Mouse (Mus musculus): ENCODE measurements around the gene Rtn4r. TPM values are rescaled to one million over a fixed set of nuclear protein-coding genes. Genes with fewer than 3 reads are reported as not detected.
A peak's percentile ranks its signal among the peaks of the same experiment; 100 is the strongest.

The Rtn4r gene
- 100 to 1,000 TPM in 1 of 2 experiments, 10 to 100 TPM in 1; 96.1 to 105 TPM for total RNA-seq (2021)

GRCm38 (mm10) chr16:18127241-18127861, at the start of gene Rtn4r:
Rtn4r (plus strand) TSS chr16:18127642.
- DNase-seq: peak; percentile 71 to 72

DNA sequence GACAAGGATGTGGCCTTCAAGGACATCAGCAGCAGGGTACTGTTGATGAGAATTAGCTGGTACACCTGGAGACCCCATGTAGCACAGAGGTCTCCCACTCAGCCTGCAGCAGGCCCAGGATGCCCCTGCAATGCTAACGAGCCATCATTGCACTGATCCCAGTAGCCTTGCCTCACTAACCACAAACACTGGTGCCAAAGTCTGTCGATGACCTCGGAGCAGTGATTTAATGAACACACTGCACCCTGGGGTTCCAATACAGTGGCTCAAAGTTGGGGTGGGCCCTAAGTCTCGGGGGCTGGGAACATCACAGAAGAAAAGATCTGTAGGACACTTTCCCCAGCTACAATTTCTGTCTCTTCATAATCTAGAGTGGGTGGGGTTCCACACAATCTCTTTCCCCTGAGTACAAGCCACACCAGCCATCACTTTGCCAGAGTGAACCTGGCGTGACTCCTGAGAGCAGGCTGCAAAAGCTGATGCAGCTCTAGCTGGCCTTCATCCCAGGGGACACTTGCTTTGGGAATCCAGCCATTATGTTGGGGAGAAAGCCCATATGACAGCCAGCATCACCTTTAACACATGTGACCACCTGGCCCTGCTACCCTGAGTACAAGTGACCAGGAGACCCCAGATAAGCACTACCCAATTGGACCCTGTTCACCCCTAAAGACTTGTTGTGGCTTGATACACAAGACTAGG, 49.0 kb upstream of the Rtn4r start:
- DNase-seq: no peak

DNA sequence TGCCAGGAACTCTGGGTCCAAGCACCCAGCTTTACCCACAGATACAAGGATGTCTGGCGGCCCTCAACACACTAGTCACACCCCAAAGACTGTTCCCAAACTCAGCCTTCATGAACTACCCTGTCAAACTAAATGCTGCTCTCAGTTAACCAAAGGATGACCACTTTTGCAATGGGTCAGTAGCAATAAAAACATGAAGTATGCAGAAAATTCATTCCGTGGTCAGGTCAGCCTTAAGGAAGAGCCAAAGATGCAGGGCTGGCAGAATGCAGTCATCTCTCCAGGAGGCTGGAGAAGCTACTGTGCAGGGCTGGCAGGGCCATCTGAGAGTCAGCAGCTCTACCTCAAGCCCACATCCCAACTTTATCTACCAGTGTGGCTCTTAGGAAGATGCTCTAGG, 48.1 kb upstream of the Rtn4r start:
- no peak for DNase-seq

GRCm38 (mm10) chr16:18080171-18080570, 47.3 kb upstream of the Rtn4r start:
- DNase-seq: no peak

GRCm38 (mm10) chr16:18081149-18081827, 46.2 kb upstream of the Rtn4r start:
- DNase-seq: no peak

DNA sequence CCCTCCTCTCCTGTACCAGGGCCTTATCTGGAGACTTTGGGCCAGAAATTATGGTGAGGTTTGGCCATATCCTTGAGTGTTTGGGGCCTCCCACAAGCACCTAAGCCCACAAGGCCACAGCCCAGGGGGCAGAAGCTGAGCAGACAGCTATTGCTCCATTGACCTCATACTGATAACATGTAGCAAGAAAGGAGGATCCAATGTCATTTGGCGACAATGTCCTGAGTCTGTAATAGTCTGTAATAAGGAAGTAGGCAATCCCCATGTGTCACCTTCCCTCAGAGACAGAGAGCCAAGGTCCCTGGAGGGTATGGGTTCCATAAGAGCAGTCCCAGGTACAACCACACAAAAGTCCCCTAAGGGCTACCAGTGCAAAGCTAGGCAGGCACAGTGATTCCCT, 45.2 kb upstream of the Rtn4r start:
- no peak for DNase-seq

DNA sequence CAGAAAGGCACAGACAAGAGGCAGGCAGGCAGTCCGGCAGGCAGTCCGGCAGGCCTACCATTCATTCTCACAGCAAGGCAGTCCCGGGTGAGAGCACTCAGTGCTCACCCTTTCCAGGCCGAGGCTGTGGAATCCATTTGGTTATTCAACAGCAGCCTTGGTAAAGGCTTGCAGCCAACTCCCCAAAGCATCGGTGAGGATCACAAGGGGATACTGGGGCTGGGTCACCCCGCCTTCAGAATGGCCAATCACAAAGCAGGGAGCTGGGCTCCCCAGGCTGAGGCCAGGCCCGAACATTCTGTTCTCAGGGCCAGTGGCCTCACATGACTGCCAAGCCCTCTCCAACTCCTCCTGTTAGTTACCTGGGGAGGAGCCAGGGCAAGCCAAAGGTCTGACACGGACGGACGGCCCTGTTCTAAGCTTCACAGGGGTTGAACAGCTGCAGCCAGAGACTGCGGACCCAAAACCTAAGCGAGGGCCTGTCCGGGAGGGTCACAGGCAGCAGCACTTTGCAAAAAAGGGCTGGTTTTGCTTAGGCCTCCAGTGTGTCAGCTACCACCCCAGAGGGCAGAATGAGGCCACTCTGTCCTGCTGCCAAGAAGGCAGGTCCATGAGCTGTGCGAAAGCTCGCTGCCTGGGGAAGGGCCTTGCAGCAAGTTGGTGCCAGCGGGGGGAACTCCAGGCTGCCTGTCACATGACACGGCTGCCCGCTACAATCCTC, 44.1 kb upstream of the Rtn4r start:
- DNase-seq: peak; percentile 56 to 72

- no peak for DNase-seq
These were observed 43.2 kb upstream of the Rtn4r start for GRCm38 (mm10) chr16:18084262-18084661.

GRCm38 (mm10) chr16:18087101-18087500, 40.3 kb upstream of the Rtn4r start:
- DNase-seq: no peak

GRCm38 (mm10) chr16:18096348-18096747, 31.1 kb upstream of the Rtn4r start:
- DNase-seq: no peak

- DNase-seq: no peak
These were observed 24.6 kb upstream of the Rtn4r start for GRCm38 (mm10) chr16:18102816-18103215.

DNA sequence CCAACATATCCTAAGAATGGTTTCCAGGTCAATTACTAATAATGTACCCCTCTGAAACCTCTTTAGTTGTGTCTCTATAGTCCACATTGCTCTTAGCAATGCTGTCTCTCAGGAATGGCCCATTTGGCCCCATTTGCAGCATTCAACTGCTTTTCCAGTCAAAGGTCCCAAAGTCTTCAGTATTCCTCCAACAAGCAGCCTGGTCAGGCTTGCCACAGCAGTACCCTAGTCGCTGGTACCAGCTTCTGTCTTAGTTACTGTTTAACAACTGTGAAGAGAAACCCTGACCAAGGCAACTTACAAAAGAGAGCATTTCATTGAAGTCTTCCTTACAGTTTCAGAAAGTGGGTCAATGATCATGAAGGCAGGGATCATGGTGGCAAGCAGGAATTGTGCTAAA, 24.1 kb upstream of the Rtn4r start:
- DNase-seq: no peak

DNA sequence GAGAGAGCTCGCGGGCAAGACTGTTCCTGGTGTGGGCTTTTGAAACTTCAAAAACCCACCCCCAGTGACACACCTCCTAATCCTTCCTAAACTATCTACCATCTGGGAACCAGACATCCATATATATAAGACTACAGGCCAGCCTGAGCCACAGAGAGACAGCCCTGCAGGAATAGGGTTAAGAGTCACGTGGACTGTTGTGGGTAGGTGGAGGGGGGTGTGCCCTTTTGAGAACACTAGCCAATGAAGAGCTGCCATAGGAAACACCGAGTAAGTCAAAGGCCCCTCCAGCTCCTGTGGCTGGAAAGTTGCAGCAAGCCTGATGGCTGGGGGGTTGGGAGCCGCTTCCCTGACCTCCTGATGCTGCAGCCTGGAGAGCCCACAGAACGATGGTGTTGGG, 23.6 kb upstream of the Rtn4r start:
- DNase-seq: no peak

DNA sequence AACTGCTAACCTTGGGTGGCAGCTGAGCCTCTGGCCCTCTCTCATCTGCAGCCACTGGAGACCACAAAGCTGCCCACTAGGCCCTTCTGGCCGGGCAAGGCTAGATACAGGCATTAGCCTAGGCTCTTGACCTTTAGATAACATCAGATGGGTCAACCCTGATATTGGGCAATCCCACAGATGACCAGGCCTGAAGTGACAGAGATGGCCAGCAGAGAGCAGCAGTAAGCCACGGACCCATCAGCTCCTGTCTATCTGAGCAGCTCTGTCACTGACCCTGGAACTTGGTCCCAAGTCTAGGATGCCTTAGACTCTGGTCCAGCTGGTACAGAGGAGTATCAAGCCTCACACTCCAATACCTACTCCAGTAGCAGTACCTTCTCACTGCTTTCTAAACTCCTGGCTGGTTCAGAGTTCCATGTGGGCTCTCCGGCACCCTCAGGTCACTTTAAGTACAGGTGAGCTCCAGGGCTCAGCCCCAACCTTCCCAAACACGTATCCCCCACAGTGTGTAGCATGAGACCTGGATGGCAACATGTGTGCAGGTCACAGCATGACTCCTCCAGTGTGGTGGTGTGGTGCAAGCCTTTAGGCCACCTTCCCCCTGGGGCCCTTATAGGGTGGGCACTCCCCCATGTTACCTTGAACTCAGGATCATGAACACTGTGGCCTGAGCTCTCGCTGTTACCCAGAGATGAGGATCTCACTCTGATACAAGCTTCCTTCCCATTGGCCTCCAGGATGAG, 19.0 kb upstream of the Rtn4r start:
- peak; percentile 72 to 75 for DNase-seq

GRCm38 (mm10) chr16:18111042-18111441, 16.4 kb upstream of the Rtn4r start:
- DNase-seq: no peak

DNA sequence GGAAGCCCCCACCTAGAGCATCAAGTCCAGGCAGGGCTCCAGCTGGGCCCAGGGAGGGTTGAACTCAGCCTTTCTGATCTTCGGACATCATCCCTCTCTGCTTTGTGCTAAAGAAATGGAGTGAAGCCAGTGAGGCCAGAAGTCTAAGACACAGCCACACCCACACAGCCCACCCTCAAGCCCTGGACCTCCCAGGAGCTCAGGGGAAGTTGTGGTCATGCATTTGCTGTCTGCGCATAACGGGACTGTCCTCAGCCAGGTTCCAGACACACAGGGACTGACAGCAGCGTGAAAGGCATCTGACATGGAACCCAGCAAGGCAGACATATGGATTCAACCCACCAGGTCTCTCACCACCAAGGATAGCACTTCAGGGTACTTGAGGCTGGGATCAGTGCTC, 11.0 kb upstream of the Rtn4r start:
- no peak for DNase-seq

GRCm38 (mm10) chr16:18118285-18118684, 9.2 kb upstream of the Rtn4r start:
- DNase-seq: no peak

DNA sequence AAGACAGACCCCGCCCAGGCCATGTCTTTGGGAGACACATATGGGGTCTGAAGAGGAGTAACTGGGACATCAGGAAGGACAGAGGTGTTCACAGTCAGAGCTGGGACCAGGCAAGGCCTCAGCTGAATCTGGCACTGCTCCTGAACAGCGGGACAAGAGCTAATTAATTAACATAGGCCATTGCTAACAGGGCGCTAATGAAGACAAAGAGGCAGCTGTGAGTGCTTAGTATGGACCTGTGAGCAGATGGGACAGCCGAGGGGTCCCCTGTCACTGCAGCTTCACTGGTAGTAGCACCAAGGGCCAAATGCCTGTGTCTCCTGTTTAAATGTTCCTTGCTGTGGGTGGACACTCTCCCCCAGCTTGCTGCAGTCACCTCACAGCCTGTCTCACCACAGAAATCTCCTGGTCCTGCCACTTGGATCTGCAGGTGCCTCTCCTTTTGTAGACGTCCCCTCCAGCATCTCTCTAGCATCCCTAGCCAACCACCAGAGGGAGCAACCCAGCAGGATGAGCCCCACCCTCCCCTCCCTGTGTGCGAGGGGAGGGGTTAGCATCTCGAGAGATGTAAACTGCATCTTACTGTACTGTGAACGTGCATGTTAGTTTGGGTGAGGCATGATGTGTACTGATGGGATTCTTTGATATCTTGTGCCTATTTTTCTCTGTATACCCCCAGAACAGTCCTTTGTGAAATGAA, 8.3 kb upstream of the Rtn4r start:
- peak in 1 of 2 experiments; percentile 59 for DNase-seq

- no peak for DNase-seq
These were observed 4.7 kb upstream of the Rtn4r start for GRCm38 (mm10) chr16:18122740-18123139.

- DNase-seq: no peak
These were observed 4.0 kb upstream of the Rtn4r start for GRCm38 (mm10) chr16:18123471-18123870.

DNA sequence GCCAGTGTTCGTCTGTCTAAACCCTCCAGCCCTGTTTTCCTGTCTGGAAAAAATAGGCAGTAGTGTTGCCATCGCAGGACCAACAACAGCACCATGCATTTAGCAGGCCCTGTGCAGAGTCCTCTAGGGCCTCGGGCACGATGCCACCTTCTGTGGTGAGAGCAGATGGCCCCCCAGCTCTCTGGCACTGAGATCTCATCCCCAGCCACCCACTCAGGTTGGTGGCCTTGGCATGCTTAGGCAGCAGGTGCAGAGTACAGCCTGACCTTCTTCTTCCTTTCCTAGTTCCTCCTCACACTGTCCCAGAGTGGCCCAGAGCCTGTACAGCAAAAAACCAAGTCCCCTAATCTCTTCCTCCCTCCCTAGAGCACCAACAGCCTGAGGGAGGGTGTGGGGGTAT, 3.4 kb upstream of the Rtn4r start:
- no peak for DNase-seq

DNA sequence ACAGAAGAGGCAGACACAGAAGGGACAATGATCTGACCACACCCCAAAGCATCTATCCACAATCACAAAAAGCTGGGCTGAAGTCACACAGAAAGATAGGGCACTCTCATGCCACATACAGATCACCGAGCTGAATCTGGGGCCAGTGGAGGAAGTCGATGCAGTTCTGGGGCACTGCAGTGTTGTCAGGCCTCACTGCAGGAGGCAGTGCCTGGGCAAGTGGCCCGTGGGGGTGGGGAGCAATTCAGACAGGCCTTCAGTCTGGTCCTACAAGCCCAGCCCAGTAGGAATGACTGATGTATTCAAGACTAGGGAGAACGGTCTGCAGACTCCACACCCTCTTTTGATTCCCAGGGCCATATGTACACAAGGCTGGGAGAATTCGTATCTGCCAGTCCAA, 2.8 kb upstream of the Rtn4r start:
- DNase-seq: no peak

Data from layer of hippocampus, postnatal 36 days (tissue).